Mouse (Mus musculus) NIH3T3 (cell line): ENCODE results near the gene Nomo1.

ENCODE experiments used
- DNase-seq: peaks from one replicate; pipeline ENCODE4 v3.0.0-alpha.2; 2012; ENCODE audit warnings: low read depth

Nomo1 gene

GRCm38 (mm10) chr7:46047873-46048562 lies 14.5 kb downstream of the Nomo1 start:
- no peak for DNase-seq

GRCm38 (mm10) chr7:46049981-46050380 lies 16.5 kb downstream of the Nomo1 start:
- DNase-seq, result no peak

- peak; percentile 27 for DNase-seq
Measured at GRCm38 (mm10) chr7:46052161-46052821, 18.8 kb downstream of the Nomo1 start.

- DNase-seq, result no peak
Measured at GRCm38 (mm10) chr7:46053566-46053965, 20.1 kb downstream of the Nomo1 start.

- no peak for DNase-seq
Measured at GRCm38 (mm10) chr7:46058882-46059281, 25.4 kb downstream of the Nomo1 start.

- peak; percentile 18 for DNase-seq
Measured at GRCm38 (mm10) chr7:46060688-46061087, 27.2 kb downstream of the Nomo1 start.

GRCm38 (mm10) chr7:46061614-46062013 lies 28.1 kb downstream of the Nomo1 start:
- DNase-seq, result no peak

- DNase-seq, result no peak
Measured at GRCm38 (mm10) chr7:46063296-46063695, 29.8 kb downstream of the Nomo1 start.

- no peak for DNase-seq
Measured at GRCm38 (mm10) chr7:46068831-46069230, 35.3 kb downstream of the Nomo1 start.

- peak; percentile 15 for DNase-seq
Measured at GRCm38 (mm10) chr7:46076844-46077243, 43.3 kb downstream of the Nomo1 start.

- no peak for DNase-seq
Measured at GRCm38 (mm10) chr7:46077675-46078074, 44.2 kb downstream of the Nomo1 start.

GRCm38 (mm10) chr7:46084024-46084423 lies 50.5 kb downstream of the Nomo1 start:
- no peak for DNase-seq

GRCm38 (mm10) chr7:46084839-46085513 lies 51.5 kb downstream of the Nomo1 start:
- DNase-seq, result peak; percentile 17

GRCm38 (mm10) chr7:46086378-46086777 lies 52.9 kb downstream of the Nomo1 start:
- DNase-seq, result peak; percentile 50

GRCm38 (mm10) chr7:46088241-46088640 lies 54.7 kb downstream of the Nomo1 start:
- no peak for DNase-seq

- DNase-seq, result no peak
Measured at GRCm38 (mm10) chr7:46092803-46093202, 59.3 kb downstream of the Nomo1 start.

GRCm38 (mm10) chr7:46096136-46096535 lies 62.6 kb downstream of the Nomo1 start:
- peak; percentile 85 for DNase-seq

GRCm38 (mm10) chr7:46097319-46097783 lies 63.9 kb downstream of the Nomo1 start:
- DNase-seq, result no peak

GRCm38 (mm10) chr7:46098221-46098918 lies 64.9 kb downstream of the Nomo1 start:
- DNase-seq, result no peak

- DNase-seq, result no peak
Measured at GRCm38 (mm10) chr7:46098919-46099286, 65.4 kb downstream of the Nomo1 start.

GRCm38 (mm10) chr7:46099682-46100081 lies 66.2 kb downstream of the Nomo1 start:
- no peak for DNase-seq

- peak; percentile 63 for DNase-seq
Measured at GRCm38 (mm10) chr7:46100563-46100962, 67.1 kb downstream of the Nomo1 start, which contains the start of gene Kcnj11. Kcnj11 (minus strand) TSS chr7:46100764.
